Mouse (Mus musculus) monocyte, adult 5-6 weeks (primary cell): ENCODE results near the gene AI837181. TPM values are rescaled to one million over a fixed set of nuclear protein-coding genes. Genes with fewer than 3 reads are reported as not detected.
"Not testable (repeated sequence)": the region's sequence is repeated elsewhere in the genome, so short reads cannot be mapped to it uniquely, and the experiment has no call there.

Experiments used
- ATAC-seq: fragments of 153-309, 156-312 bp; replicated peaks from 2 replicates; pipeline ENCODE4 v1.8.0; 2017; ENCODE audit warnings: mild to moderate bottlenecking; ENCODE audit not compliant: low TSS enrichment, insufficient number of reproducible peaks, severe bottlenecking, poor library complexity, low FRiP score
- total RNA-seq: library from RNA; stranded (forward); fragments of 200-1000, 200-491, 200-594 nt; gene quantifications from 3 replicates; pipeline ENCODE4 v1.2.3, GENCODE M21; 2017

AI837181 gene
- total RNA-seq = 10.6 to 20.5 TPM (median 14.0 TPM) in 3 replicates

DNA sequence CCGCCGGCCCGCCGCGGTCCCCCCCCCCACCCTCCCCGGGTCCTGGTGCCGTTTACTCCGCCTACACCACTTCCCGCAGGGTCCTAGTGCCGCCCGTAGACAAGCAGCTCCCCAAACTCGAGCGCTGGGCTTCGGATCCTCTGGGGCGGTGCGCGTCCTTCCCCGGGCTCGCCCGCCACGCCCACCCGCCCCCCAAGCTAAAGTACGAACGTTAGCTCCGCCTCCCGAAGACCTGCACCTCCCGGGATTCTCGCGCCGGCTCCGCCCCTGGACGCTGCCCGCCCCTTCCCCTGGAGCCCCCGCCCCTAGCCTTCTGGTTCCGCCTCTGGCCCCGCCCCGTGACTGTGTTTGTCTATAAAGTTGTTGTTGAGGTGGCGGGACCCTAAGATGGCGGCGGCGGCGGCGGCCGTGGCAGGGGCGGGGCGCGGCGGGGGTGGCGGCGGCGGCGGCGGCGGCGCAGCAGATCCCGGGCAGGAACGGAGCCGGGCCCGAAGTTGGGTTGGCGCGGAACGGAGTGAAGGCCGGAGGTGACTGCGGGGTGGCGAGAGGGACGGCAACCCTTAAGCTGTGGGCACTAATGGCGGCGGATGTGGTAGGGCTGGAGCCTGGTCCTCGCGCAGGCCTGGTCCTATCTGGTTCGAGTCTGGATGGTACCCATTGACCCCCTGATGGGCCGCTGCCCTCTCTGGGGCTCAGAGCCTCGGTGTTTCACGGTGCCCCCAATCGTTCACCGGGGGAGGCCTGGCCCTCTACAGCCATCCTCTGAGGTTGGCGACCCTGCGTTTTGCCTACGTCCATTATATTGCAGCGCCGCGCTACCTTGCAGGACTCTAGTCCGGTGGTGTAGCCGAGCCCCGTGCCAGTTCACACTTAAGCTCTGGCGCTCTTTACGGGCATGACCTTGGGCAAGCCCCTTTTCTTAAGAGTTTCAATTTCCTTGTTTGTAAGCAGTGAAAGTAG is at the start of gene AI837181, which contains the start of gene Drap1:
Gene AI837181 (plus strand): TSS at position 363 of the 960 bp plus-strand sequence.
Gene Drap1 (minus strand): TSS at position 198 of the 960 bp plus-strand sequence.
- ATAC-seq = peak; percentile 66

DNA sequence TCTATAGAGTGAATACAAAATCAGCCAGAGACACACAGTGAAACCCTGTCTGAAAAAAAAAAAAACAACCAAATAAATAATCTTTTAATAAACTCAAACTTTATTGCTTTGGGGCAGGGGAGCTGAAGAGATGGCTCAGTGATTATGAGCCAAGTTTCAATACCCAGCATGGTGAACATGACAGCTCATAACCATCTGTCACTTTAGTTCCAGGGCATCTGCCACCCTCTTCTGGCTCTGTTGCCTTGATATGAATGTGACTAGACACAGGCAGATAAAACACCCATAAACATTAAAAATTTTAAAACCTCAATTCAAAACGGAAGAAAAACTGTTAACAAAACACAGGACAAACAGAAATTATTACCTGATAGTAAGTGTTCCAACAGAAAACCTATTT is 47.5 kb upstream of the AI837181 start:
- ATAC-seq = no peak

DNA sequence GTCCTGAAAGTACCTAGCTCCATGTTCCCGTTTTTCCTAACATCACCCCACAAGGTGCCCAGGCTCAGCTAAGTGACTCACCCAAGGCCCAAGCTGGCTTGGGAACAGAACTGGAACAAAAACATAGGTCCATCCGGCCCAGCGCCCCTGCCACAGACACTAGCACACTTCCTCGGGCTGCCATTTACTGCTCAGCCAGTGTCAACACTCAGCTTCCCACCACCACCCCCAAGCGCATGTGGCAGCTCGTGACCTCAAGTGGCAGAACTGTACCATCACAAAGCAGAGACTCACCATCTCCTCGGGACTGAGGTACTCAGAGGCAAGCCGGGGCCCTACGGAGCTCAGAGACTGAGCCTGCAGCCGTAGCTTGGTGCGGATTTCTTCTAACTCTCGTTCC is 41.6 kb upstream of the AI837181 start:
- ATAC-seq = no peak

DNA sequence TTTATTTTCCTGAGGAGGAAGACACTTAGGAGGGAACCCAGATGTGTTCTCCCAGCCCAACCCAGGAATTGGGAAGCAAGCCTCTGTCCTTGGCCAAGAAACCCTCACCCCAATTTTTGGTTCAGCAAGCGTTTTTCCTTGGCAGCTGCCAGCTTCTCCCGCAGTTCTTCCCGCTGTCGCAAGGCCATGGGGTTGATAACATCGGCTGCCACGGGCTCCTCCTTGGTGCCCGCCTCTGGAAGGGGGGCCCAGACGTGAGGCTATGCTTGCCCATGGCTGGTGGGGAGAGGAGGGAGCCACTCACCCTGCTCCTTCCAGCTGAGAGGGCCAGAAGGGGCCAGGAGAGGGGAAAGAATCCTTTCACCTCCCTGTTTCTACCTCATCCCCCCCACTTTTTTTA is 40.2 kb upstream of the AI837181 start:
- no peak for ATAC-seq

DNA sequence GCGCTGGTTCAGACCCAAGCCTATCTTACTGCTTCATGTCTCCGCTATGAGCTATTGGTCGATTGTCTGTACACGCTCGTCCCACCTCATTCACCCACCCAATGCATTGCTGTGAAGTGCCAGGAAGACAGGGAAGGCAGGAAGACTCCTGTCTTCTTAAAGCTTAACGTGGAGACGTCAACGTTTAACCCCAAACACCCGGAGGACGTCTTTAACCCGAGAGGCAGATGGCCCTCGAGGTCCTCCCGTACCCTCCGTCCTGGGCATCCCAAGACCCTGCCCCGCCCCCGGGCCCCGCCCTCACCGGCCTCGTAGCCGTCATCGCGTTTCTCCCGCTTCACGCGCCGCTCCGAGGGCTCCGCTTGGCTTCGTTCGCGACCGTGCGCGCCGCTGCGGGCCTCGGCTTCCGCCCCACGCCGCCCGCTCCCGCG is 36.9 kb upstream of the AI837181 start:
- ATAC-seq = no peak

DNA sequence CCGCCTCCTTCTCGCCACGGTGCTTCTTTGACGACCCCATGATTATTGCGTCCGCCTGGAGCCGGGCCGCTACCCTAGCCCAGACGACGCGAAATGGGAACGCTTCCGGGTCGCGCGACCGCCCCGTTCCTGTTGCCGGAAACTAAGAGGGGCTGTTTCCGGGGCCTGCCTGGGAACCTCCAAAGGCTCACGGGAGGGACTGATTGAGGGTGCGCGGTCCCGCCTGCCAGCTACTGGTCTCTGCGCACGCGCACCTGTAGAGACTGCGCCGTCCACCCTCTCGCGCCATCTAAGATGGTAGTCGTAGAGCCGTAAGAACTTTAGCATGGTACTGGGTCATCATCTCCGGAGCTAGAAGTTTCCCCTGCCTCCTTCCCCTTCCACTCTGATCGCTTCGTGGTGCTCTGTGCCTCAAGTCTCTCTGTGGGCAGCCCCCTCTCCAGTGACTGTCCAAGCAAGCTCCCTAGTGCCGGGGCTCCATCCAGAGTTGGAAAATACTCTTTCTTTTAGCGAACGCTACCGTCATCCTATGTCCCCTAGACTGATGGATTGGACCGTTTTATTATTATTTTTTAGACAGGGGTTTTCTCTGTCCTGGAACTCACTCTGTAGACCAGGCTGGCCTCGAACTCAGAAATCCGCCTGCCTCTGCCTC is 36.2 kb upstream of the AI837181 start, which contains the start of gene Sart1:
Gene Sart1 (minus strand): TSS at position 116 of the 655 bp plus-strand sequence.
- peak; percentile 95 for ATAC-seq

DNA sequence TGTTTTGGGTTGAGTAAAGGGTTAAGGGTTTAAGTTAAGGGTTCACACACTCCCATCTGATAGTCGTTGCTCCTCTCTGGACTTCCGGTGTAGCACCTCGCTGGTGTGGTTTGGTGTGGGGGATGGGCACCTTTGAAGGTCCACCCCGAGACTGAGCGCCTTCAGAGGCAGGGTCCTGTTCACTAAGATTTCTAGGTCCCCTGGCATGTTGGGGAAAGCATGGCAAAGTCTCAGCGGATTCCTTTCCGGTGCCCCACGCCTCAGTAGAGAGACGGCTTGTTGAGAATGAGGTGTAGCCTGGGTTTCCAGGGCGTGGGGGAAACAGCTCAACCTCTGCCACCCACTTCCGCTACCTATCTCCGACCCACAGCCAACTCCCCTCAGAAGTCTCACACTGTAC is 35.3 kb upstream of the AI837181 start:
- peak; percentile 33 for ATAC-seq

DNA sequence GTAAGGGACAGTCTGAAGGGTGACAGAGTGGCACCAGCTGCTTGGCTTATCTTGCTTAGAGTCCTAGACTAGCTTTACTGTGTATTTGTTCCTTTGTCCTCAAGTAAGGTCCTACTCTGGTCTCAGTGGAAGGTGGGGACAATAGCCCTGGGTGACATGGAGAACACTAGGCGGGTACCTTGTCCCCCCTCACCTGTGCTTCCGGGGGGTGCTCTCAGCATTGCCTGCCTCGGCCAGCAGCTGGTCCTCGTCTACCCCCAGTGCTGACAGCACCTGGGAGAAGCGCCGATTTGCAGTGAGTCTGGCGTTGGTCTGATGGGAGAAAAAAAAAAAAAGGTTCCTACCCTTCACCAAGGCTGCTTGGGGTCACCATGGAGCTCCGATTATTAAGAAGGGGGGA is 34.5 kb upstream of the AI837181 start:
- no peak for ATAC-seq

DNA sequence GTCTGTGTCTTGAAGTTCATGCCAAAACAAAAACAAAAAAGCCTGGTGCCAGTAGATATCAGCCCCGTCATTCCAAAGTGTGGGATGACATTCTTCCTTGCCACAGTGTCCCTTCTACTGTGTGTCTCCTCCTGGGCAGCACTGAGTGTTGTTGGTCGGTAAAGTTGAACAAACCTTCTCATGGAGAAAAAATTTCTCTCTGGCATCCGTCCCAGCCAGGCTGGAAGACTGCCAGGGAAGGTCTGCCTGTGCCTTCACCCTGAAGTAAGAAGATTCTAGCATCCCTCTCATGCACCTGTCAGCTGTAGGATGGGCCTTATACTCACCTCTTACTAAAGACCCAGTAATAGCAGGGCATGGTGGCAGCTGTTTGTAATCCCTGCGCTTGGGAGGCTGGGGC is 32.1 kb upstream of the AI837181 start:
- no peak for ATAC-seq

DNA sequence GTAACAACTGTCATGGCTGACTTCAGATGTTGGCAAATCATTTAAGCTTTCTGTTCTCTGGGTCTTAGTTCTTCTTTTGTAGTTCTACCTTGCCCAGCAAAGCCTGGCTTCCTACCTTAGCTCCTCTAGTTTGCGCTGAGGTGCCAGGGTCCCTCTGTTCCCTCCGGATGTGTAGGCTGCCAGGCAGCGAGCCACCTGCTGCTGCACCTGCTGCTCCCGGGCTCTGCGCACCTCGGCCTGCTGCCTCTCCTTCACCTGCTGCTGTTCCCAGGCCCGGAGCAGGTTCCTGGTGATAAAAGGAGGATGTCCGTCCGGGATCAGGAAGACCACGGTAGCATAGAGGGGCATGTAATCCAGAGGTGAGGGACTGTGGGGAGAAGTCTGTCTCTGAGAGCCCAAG is 30.8 kb upstream of the AI837181 start:
- no peak for ATAC-seq

DNA sequence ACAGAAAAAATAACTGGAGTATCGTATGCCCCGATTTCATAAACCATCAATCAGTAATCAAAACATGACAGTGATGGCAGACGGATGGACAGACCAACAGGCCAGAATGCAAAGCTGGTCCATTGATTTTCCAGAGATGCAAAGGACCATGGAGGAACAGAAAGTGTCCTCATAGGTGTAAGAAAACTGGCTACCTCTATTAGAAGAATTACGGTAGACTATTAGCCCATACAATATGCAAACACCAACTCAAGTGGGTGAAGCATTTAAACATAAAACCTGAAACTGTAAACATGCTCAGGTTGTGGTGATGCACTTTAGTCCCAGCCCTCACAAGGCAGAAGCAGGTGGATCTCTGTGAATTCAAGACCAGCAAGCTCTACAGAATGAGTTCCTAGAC is 29.6 kb upstream of the AI837181 start:
- ATAC-seq = no peak

DNA sequence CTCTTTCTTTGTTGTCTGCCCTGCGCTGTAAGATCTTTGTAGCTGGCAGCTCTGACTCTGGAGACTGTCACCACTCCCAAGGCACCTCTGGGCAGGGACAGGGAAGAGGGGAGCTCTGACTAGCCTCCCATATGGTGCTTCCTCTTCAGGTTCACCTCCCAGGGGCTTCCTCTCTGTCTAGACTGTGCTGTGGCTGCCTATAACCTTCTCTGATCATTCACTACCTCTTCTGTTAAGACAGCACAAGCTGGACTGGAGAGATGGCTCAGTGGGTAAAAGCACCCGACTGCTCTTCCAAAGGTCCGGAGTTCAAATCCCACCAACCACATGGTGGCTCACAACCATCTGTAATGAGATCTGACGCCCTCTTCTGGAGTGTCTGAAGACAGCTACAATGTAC is 23.9 kb upstream of the AI837181 start:
- not testable (repeated sequence) for ATAC-seq

DNA sequence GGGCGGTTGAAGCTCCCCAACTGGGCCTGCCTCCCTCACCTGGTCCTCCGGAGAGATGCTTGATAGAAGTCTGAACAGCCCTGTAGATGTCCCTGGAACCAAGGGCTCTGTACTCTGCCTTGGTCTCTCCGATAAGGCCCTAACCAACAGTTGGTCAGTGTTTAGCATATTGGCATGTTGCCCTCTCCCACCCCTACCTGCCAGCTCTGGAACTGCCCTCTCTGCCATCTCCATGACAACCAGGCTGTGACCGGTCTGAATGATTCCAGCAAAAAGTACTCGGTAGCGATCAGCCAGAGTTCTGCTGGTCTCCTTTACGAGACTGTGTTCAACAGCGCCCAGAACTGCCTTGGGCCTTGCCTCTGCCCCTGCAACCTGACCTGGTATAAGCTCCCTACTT is 22.7 kb upstream of the AI837181 start, which contains the start of gene Tsga10ip:
Gene Tsga10ip (minus strand): TSS at position 234 of the 400 bp plus-strand sequence.
- no peak for ATAC-seq

DNA sequence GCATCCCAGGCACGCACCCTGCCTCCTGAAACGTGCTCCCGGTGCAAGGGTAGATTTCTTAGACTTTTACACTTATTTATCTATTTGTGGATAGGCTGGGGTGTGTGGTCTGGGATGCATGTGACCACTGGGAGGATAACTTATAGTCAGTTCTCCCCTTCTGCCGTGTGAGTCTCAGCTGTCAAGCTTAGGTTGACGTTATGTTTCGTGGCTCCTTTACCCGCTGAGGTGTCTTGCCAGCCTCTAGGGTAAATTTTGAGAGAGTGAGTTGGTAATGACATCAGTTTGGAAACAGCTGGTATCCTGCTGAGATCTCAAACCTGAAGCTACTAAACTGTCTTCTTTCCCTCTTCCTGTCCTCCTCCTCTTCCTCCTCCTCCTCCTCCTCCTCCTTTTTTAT is 19.0 kb upstream of the AI837181 start:
- ATAC-seq = peak; percentile 4; the same call in 1 of the 2 replicates

DNA sequence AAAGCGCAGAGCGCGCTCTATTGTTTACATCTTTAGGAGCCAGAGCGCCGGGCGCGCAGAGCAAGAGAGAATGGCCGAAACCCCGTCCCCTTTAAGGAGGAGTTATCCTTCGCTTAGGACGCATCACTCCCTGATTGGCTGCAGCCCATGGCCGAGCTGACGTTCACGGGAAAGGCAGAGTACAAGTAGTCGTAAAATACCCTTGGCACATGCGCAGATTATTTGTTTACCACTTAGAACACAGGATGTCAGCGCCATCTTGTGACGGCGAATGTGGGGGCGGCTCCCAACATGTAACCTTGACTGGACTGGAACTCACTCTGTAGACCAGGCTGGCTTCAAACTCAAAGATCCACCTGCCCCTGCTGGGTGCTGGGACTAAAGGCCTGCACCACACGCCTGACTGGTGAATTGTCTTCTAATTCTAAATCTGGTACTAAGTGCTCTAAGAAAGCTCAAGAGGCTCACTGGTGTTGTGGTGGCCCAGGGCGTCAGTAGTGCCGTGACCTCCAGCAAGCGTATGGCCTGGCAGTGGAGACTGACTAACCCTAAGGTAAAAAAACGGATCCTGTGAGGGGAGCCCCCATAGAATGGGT is 18.3 kb upstream of the AI837181 start:
- ATAC-seq = peak; percentile 16

DNA sequence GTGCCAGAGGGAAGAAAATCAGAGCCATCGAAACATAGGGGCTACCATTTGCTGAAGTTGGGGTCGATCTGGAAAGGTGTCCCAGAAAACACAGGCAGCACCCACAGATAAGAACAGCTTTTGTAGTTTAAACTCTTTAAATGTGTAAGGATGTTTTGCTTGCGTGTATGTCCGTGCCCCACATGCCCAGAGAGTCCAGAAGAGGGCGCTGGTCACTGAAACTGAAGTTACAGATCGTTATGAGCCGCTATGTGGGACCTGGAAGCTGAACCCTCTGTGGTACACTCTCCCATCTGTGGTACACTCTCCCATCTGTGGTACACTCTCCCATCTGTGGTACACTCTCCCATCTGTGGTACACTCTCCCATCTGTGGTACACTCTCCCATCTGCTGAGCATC is 17.8 kb upstream of the AI837181 start:
- peak; percentile 34 for ATAC-seq

DNA sequence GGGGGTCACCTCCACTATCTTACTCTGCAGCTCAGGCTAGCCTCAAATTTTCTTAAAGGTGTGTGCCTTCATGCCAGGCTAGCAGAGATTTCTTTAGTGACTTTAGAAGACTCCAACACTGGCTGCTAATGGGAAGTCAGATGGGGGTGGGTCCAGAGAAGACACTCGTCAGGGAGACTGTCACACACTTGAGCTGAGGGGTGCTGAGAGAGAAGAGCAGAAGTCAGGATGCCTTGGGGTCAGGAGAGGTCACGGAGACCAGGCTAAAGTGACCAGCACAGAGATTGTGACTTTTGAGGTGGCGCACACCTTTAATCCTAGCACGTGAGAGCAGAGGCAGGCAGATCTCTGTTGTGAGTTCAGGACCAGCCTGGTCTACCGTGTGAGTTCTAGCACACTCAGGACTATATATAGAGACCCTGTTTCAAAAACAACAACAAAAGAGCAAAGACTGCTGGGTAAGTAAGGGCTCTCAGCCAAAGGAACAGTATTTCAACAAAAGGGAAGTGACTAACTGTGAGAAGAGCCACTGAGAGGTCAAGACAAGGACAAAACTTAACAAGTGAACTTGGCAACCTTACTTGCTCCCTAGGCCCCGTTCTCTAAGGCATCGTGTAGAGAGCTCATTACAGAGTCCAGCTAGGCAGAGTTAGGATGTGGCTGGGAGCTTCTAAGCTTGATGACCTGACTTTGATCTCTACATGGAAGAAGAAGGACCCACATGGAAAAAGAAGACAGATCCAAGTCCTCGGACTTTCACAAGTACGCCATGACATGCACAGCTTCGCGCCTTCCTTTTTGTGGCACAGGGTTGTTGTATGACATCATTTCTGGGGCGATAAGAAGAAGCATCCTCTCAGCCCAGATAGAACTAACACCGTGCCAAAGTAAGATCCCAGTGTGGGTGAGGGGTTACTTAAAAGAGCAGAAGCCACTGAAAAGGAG is 16.6 kb upstream of the AI837181 start:
- ATAC-seq = peak; percentile 62

DNA sequence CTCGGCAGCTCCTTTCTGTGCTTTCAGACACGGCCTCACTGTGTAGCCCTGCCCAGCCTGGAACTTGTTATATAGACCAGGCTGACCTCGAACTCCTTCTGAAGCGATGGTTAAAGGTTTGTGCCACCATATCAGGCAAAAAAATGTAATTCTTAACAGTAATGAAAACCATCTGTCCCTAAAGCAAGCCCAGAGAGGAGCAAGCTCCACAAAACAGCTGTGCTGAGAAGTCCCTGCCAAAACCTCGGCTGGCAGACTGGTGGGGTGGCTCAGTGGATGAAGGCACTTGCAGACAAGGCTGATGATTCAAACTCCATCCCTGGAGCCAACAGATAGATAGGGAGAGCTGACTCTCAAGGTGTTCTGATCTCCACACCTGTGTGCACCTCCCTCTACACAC is 15.9 kb upstream of the AI837181 start:
- ATAC-seq = no peak
